ENCODE assay signal across 30 mouse cellular contexts in the genomic region with DNA sequence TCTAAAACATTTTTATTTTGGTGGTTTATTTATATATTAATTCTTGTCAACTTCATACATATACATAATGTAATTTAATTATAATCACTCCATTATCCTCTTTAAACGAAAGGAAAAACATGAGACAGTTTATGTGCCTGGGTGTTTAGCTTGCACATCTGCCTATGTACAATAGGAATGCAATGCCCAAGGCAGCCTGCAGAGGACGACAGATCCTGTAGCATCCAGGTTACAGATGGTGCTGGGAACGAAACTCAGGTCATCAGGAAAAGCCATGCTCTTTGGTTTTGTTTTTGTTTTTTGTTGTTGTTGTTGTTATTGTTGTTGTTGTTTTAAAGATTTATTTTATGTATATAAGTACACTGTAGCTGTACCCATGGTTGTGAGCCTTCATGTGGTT. TPM values are rescaled to one million over a fixed set of nuclear protein-coding genes. Genes with fewer than 3 reads are reported as not detected.
"Had no signal": no experiment of that assay in that cellular context is flagged by ENCODE, and none has a peak within 500 bp of the region (broad histone marks: within the 10 kb centered on the region; RNA-seq: fewer than 3 reads in every experiment).

No protein-coding gene starts in this region.

- H3K4me3 ChIP-seq: kidney, embryonic 15.5 days; liver, embryonic 12.5 days; lung, embryonic 15.5 days; myocyte; neural tube, embryonic 13.5 days had no signal

- H3K4me2 ChIP-seq: kidney, embryonic 15.5 days; liver, embryonic 12.5 days; lung, embryonic 15.5 days; midbrain, embryonic 11.5 days; neural tube, embryonic 13.5 days had no signal

- DNase-seq: kidney, adult 11 months; kidney, adult 8-10 months; kidney, postnatal 10 days; kidney, postnatal 36 days; lung, postnatal 10 days; lung, postnatal 36 days; midbrain, embryonic 14.5 days; thymus, adult 18-20 months; thymus, postnatal 36 days had no signal

- H3K36me3 ChIP-seq: kidney, embryonic 15.5 days; liver, embryonic 12.5 days; lung, embryonic 15.5 days; neural tube, embryonic 13.5 days had no signal

- H3K9ac ChIP-seq: kidney, embryonic 15.5 days; liver, embryonic 12.5 days; lung, embryonic 15.5 days; neural tube, embryonic 13.5 days had no signal

- H3K4me1 ChIP-seq: neural tube, embryonic 13.5 days had no signal

- H3K27me3 ChIP-seq: kidney, embryonic 15.5 days; liver, embryonic 12.5 days; lung, embryonic 15.5 days; neural tube, embryonic 13.5 days had no signal

- ATAC-seq: inflammation-experienced regulatory T-cells, adult 6 months; liver, embryonic 12.5 days had no signal

- H3K27ac ChIP-seq: kidney, embryonic 15.5 days; liver, embryonic 12.5 days; lung, embryonic 15.5 days; neural tube, embryonic 13.5 days had no signal

- H3K9me3 ChIP-seq: lung, embryonic 15.5 days had no signal

RNA-seq across cellular contexts. Expression of gene Gm49496, which starts 10.4 kb away (rescaled TPM):
- total RNA-seq: layer of hippocampus, postnatal 14 days; left cerebral cortex, postnatal 10 days; left cerebral cortex, postnatal 36 days; monocyte, adult 5-6 weeks; neutrophil, adult 5-6 weeks had no signal
- polyA plus RNA-seq: inflammation-experienced regulatory T-cells, adult 6 months; kidney, embryonic 15.5 days; limb, embryonic 11.5 days; limb, embryonic 14.5 days; liver, embryonic 12.5 days; liver, embryonic 16.5 days; lung, embryonic 15.5 days; midbrain, embryonic 11.5 days; midbrain, embryonic 14.5 days; myocyte; neural tube, embryonic 13.5 days; small intestine, adult 2 months; spleen, adult 2 months; stomach, embryonic 16.5 days; urinary bladder, adult 2 months had no signal

RNA-seq across cellular contexts. Expression of gene Gm10198, which starts 32.4 kb away (rescaled TPM):
- total RNA-seq: layer of hippocampus, postnatal 14 days; left cerebral cortex, postnatal 10 days; left cerebral cortex, postnatal 36 days; megakaryocyte progenitor cell, adult 5-6 weeks; megakaryocyte-erythroid progenitor cell, adult 5-6 weeks; monocyte, adult 5-6 weeks; neutrophil, adult 5-6 weeks had no signal
- polyA plus RNA-seq: inflammation-experienced regulatory T-cells, adult 6 months; kidney, embryonic 15.5 days; limb, embryonic 11.5 days; limb, embryonic 14.5 days; liver, embryonic 12.5 days; liver, embryonic 16.5 days; lung, embryonic 15.5 days; midbrain, embryonic 11.5 days; midbrain, embryonic 14.5 days; myocyte; neural tube, embryonic 13.5 days; small intestine, adult 2 months; spleen, adult 2 months; stomach, embryonic 16.5 days; urinary bladder, adult 2 months had no signal
